Mouse (Mus musculus): ENCODE data around the gene Pfas. TPM values are rescaled to one million over a fixed set of nuclear protein-coding genes. Genes with fewer than 3 reads are reported as not detected.
A peak's percentile ranks its signal among the peaks of the same experiment; 100 is the strongest.
"Not testable (repeated sequence)": the region's sequence is repeated elsewhere in the genome, so short reads cannot be mapped to it uniquely, and the experiment has no call there.

Gene Pfas
- polyA plus RNA-seq, 1 experiment from 2014 or later, result 16.8 TPM

DNA sequence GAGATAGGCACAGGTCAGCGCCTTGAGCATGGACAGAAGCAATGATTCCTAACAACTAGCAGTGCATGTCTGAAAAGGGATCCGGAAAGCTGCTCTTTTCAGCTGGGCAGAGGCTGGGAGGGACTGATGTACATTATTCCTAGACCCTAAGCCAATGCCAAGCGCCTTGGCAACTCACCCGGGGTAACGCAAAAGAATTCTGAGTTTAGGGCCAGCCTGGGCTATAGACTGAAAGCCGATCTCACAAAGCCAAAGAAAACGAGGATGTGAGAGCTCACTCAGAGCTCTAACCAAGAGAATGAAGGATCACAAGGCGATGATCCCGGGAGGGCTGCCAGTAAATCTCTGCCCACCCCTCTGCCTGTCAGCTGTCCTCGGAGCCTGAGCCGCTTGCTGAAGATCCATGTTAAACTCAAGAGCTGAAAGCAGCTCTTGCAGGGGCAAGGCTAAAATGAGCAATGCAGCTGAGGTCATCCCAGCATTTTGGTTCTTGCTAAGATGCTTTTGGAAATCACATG lies 20.8 kb downstream of the Pfas start:
- no peak for ATAC-seq
- WGBS, result 86% methylated on average over 11 of the region's 11 CpGs

GRCm38 (mm10) chr11:68982639-68983369 lies 25.5 kb downstream of the Pfas start:
- Histone ChIP-seq H3K27me3 (ENCODE audit: control insufficient read depth, insufficient read depth, low read depth, low read length) (no peaks in the 10 kb centered on the region), H3K4me3 (ENCODE audit: low read depth, low read length) (no peak overlapping the region), H3K36me3 (ENCODE audit: control insufficient read depth, insufficient read depth, low read length) (no peaks in the 10 kb centered on the region; the same call in 1 of the 2 replicates), H3K9ac (ENCODE audit: low read depth, low read length) (no peak overlapping the region), H3K4me2 (ENCODE audit: low read length) (no peak overlapping the region), H3K9me3 (replicated peaks; ENCODE audit: control insufficient read depth, low read length, poor library complexity, severe bottlenecking) (no peaks in the 10 kb centered on the region), H3K27ac (ENCODE audit: low read length) (no peak overlapping the region), H3K4me1 (ENCODE audit: control insufficient read depth, insufficient read depth, low read length) (no peaks in the 10 kb centered on the region)
- 36% methylated on average over 4 of the region's 4 CpGs for WGBS
- 0 out of 2 replicates have a peak, but pooled peaks have one; percentile 60 for ATAC-seq

More for the DNA sequence above, 20.8 kb downstream of the Pfas start:
- Histone ChIP-seq H3K4me2 (ENCODE audit: low read length) (no peak overlapping the region), H3K4me3 (ENCODE audit: low read depth, low read length) (no peak overlapping the region), H3K9ac (ENCODE audit: low read depth, low read length) (no peak overlapping the region), H3K27ac (ENCODE audit: low read length) (no peak overlapping the region), H3K36me3 (ENCODE audit: control insufficient read depth, insufficient read depth, low read length) (peaks cover 31% of the 10 kb centered on the region), H3K27me3 (ENCODE audit: control insufficient read depth, insufficient read depth, low read depth, low read length) (no peaks in the 10 kb centered on the region), H3K4me1 (ENCODE audit: control insufficient read depth, insufficient read depth, low read length) (no peaks in the 10 kb centered on the region), H3K9me3 (replicated peaks; ENCODE audit: control insufficient read depth, low read length, poor library complexity, severe bottlenecking) (no peaks in the 10 kb centered on the region)

- ATAC-seq, result no peak
- H3K4me3 ChIP-seq (ENCODE audit: low read depth, low read length), result no peak overlapping the region
- no peaks in the 10 kb centered on the region for H3K27me3 ChIP-seq (ENCODE audit: control insufficient read depth, insufficient read depth, low read depth, low read length)
- H3K27ac ChIP-seq (ENCODE audit: low read length), result no peak overlapping the region
- no peak overlapping the region for H3K9ac ChIP-seq (ENCODE audit: low read depth, low read length)
- WGBS, result 79% methylated on average over 3 of the region's 3 CpGs
- H3K9me3 ChIP-seq (replicated peaks; ENCODE audit: control insufficient read depth, low read length, poor library complexity, severe bottlenecking), result no peaks in the 10 kb centered on the region
- no peaks in the 10 kb centered on the region for H3K4me1 ChIP-seq (ENCODE audit: control insufficient read depth, insufficient read depth, low read length)
- no peak overlapping the region for H3K4me2 ChIP-seq (ENCODE audit: low read length)
- H3K36me3 ChIP-seq (ENCODE audit: control insufficient read depth, insufficient read depth, low read length), result no peaks in the 10 kb centered on the region
Observed at GRCm38 (mm10) chr11:68980919-68981318, 27.3 kb downstream of the Pfas start.

- no peaks in the 10 kb centered on the region for H3K36me3 ChIP-seq (ENCODE audit: control insufficient read depth, insufficient read depth, low read length)
- H3K4me1 ChIP-seq (ENCODE audit: control insufficient read depth, insufficient read depth, low read length), result no peaks in the 10 kb centered on the region
- H3K4me2 ChIP-seq (ENCODE audit: low read length), result no peak overlapping the region
- H3K27me3 ChIP-seq (ENCODE audit: control insufficient read depth, insufficient read depth, low read depth, low read length), result no peaks in the 10 kb centered on the region
- no peak overlapping the region for H3K27ac ChIP-seq (ENCODE audit: low read length)
- no peak for ATAC-seq
- WGBS, result 66% methylated on average over 5 of the region's 5 CpGs
- H3K9me3 ChIP-seq (replicated peaks; ENCODE audit: control insufficient read depth, low read length, poor library complexity, severe bottlenecking), result no peaks in the 10 kb centered on the region
- H3K4me3 ChIP-seq (ENCODE audit: low read depth, low read length), result no peak overlapping the region
- no peak overlapping the region for H3K9ac ChIP-seq (ENCODE audit: low read depth, low read length)
Observed at GRCm38 (mm10) chr11:68979320-68979733, 28.9 kb downstream of the Pfas start.

DNA sequence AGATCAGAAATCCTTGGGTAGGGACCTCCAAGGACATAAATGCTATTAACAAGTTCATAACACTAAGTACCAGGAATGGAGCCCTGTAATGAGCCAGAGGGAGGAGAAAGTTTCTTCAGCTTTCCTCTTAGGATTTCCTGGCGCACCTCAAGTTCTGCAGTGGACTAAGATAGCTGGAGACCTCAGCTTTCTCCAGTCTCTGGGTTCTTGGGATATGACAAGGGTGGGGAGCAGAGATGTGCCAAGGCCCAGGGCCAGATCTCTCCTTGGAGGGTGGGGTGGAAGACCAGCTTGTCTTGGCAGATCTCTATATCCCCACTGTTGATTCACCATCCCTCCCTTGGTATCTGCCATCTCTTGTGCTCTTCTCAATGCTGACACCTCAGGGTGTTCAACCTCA lies 32.7 kb downstream of the Pfas start:
- 93% methylated on average over 1 of the region's 1 CpGs for WGBS
- Histone ChIP-seq H3K27ac (ENCODE audit: low read length) (no peak overlapping the region), H3K9me3 (replicated peaks; ENCODE audit: control insufficient read depth, low read length, poor library complexity, severe bottlenecking) (no peaks in the 10 kb centered on the region), H3K36me3 (ENCODE audit: control insufficient read depth, insufficient read depth, low read length) (no peaks in the 10 kb centered on the region), H3K4me2 (ENCODE audit: low read length) (no peak overlapping the region), H3K4me1 (ENCODE audit: control insufficient read depth, insufficient read depth, low read length) (peaks cover 5% of the 10 kb centered on the region; the same call in 1 of the 2 replicates), H3K9ac (ENCODE audit: low read depth, low read length) (no peak overlapping the region), H3K27me3 (ENCODE audit: control insufficient read depth, insufficient read depth, low read depth, low read length) (no peaks in the 10 kb centered on the region), H3K4me3 (ENCODE audit: low read depth, low read length) (no peak overlapping the region)
- ATAC-seq, result no peak

DNA sequence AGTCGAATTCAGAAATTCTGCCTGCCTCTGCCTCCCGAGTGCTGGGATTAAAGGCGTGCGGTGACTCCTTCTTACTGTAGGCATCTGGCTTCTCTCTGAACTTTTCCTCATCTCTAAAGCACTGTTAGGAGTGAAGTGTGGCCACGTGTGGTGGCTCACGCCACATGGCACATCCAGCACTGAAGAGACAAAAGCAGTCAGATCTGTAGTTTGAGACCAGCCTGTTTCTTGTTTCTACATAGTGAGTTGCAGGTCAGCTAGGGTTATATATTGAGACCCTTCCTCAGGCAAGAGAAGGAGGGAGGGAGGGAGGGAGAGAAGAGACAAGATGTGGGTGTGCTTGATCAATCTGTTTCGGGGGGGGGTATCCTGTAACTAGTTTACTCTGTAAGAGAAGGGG lies 33.2 kb downstream of the Pfas start, which contains the start of gene Rangrf:
Gene Rangrf, minus strand, starts transcription at position 101 of the 400 bp plus-strand sequence.
- no peak for ATAC-seq
- Histone ChIP-seq H3K27ac (ENCODE audit: low read length) (no peak within 1 kb of the TSS), H3K27me3 (ENCODE audit: control insufficient read depth, insufficient read depth, low read depth, low read length) (no peaks in the 10 kb centered on the region), H3K9ac (ENCODE audit: low read depth, low read length) (0 out of 2 replicates have a peak within 1 kb of the TSS, but pooled peaks have one; percentile 1), H3K4me2 (ENCODE audit: low read length) (peak within 1 kb of the TSS; percentile 75), H3K36me3 (ENCODE audit: control insufficient read depth, insufficient read depth, low read length) (no peaks in the 10 kb centered on the region), H3K4me1 (ENCODE audit: control insufficient read depth, insufficient read depth, low read length) (peaks cover 5% of the 10 kb centered on the region; the same call in 1 of the 2 replicates), H3K9me3 (replicated peaks; ENCODE audit: control insufficient read depth, low read length, poor library complexity, severe bottlenecking) (no peaks in the 10 kb centered on the region), H3K4me3 (ENCODE audit: low read depth, low read length) (peak within 1 kb of the TSS; percentile 43)
- WGBS, result 82% methylated on average over 7 of the region's 7 CpGs

DNA sequence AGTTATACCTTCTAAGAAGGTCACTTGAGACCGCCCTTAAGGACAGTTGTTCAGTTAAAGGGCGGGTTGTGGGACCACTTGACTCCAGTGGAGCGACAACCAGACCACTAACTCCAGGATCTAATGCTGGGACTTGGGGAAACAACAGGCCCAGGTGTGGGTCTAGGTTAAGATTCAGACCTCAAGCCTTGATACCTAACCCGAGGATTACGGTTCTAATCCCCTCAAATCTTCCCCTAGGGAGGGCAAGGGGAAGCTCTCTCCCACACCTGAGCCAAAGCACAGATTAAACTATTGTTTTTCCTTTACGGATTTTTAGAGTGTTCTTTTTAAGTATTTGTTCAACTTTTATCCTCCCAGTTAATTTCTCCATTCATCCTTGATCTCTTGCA lies 34.2 kb downstream of the Pfas start:
- Histone ChIP-seq H3K27me3 (ENCODE audit: control insufficient read depth, insufficient read depth, low read depth, low read length) (no peaks in the 10 kb centered on the region), H3K9me3 (replicated peaks; ENCODE audit: control insufficient read depth, low read length, poor library complexity, severe bottlenecking) (no peaks in the 10 kb centered on the region), H3K4me1 (ENCODE audit: control insufficient read depth, insufficient read depth, low read length) (peaks cover 5% of the 10 kb centered on the region; the same call in 1 of the 2 replicates), H3K36me3 (ENCODE audit: control insufficient read depth, insufficient read depth, low read length) (no peaks in the 10 kb centered on the region), H3K4me3 (ENCODE audit: low read depth, low read length) (peak overlapping the region; percentile 43), H3K27ac (ENCODE audit: low read length) (no peak overlapping the region), H3K9ac (ENCODE audit: low read depth, low read length) (0 out of 2 replicates have a peak overlapping the region, but pooled peaks have one; percentile 1), H3K4me2 (ENCODE audit: low read length) (peak overlapping the region; percentile 75)
- 21% methylated on average over 6 of the region's 6 CpGs for WGBS
- ATAC-seq, result 0 out of 2 replicates have a peak, but pooled peaks have one; percentile 2

DNA sequence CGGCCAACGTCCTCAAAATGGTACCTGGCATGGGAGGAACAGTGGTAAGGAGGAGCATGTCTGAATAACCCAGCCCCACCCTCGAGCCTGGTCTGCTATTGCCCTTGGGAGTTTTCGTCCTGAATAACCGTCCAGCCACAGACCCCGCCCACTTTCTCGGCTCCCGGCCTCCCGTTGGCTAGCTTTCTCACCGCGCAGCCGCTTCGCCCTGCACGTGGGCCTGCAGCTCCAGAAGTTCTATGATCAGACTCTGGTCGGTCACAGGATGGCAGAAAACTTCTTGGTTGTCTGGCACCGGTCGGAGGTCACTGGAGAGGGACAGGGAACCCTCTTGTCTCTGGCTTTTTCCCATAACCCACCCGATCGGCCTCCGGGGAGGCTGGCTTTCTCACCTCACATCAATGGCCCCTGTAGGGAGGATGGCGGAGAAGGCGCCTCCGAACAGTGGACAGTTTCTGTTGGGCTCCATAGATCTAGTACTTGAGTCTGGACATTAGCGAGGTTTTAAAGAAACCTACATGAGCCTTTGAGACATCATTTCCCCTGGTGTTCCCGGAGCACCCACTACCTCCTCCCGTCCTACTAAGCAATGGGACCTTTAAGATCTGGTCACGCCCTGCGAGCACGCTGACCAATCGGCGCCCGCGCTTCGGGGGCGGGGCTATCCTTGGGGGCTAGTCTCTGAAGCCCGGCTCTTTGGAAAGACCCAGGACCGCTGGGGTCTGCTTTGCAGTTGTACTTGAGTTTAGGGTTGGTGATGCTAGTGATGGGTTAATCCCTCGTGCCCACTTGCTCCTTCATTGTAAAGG lies 34.8 kb downstream of the Pfas start:
- peak overlapping the region; percentile 43 for H3K4me3 ChIP-seq (ENCODE audit: low read depth, low read length)
- not testable (repeated sequence) for H3K4me1 ChIP-seq (ENCODE audit: control insufficient read depth, insufficient read depth, low read length); H3K9me3 ChIP-seq (replicated peaks; ENCODE audit: control insufficient read depth, low read length, poor library complexity, severe bottlenecking); H3K36me3 ChIP-seq (ENCODE audit: control insufficient read depth, insufficient read depth, low read length); H3K27me3 ChIP-seq (ENCODE audit: control insufficient read depth, insufficient read depth, low read depth, low read length); H3K27ac ChIP-seq (ENCODE audit: low read length)
- H3K9ac ChIP-seq (ENCODE audit: low read depth, low read length), result 0 out of 2 replicates have a peak overlapping the region, but pooled peaks have one; percentile 20
- under 1% methylated on average over 37 of the region's 38 CpGs for WGBS
- peak overlapping the region; percentile 75 for H3K4me2 ChIP-seq (ENCODE audit: low read length)
- peak; percentile 88 for ATAC-seq

Measured in midbrain, embryonic 16.5 days (tissue).